Mouse (Mus musculus) urinary bladder, adult 2 months (tissue): ENCODE results near the gene Inca1. TPM values are rescaled to one million over a fixed set of nuclear protein-coding genes. Genes with fewer than 3 reads are reported as not detected.

Experiments used
- DNase-seq: peaks from one replicate; pipeline ENCODE4 v3.0.0; 2022; ENCODE audit warnings: low spot score
- polyA plus RNA-seq: library from polyadenylated mRNA; depleted of rRNA; stranded (reverse); fragments of >200 nt; gene quantifications from 2 replicates; pipeline ENCODE4 v1.2.3, GENCODE M21; 2012; rRNA removed

The Inca1 gene
- 4.3 and 5.1 TPM in 2 replicates for polyA plus RNA-seq

DNA sequence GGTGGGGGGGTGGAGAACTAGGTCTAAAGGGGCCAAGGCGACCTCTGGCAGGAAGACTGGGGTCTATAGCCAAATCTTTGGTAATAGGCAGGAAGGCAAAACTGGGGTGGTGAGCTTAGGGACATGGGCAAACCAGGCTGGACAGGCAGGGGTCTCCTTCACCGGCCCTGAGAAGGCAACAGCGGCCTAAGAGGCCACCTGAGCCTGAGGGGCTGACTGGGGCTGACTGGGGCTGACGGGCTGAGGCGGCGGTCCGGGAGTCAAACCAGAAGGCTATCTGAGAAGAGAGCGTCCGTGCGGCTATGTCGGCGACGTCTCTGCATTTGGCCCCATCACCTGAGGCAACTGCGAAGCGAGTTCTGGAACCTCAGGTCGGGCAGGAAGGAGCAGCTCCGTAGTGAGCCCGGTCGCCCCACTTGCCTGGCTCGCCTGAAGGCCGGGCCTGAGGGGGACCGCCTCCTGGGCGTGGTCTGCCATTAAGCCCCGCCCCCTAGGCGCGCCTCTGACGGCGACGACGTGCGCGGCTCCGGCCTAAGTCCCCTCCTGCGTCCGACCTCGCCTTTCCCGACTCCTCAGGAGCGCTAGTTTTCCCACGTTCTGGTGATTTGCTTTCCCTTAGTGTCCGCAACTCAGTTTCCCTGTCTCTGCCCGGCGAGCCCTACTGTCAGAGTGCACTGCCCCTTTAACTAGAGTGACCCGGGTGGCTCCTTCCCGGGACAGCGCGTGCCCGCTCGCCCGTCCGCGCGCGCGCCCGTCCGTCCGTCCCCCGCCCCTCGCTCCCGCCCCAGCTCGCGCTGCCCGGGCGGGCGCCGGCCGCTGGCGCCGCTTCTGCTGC, at the start of gene Inca1, which contains the start of gene Kif1c:
Inca1 (minus strand) TSS at position 434 of the 835 bp plus-strand sequence.
Kif1c (plus strand) TSS at position 827 of the 835 bp plus-strand sequence.
- peak; percentile 96 for DNase-seq

DNA sequence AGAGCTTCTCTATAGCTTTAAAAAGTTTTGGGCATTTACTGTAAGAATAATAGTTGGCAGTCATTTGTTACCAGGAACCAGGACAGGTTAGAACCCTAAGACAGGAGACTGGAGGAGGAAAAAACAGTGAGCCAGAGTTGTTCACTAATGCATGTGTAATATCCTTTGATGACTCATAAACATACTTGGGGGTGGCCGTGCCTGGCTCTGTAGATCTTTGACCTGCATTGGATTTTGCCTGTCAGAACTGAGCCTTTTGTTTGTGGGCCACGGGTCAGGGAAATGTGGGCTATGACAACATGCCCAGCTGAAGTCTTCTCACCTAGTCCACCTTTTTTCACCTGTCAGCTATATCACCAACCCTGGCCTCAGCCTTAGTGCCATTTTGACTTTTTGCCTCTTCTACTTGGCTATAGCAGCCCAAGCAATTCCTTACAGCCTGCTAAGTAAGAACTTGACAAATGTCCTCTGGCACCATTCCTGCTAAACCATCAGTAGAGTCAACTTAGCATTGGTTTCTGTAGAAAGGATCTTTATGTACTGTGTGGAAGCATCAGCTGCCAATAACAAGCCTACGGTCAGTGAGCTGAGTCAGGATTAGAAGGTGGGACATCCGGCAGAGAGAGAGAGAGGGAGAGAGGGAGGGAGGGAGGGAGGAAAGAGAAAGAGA, 48.1 kb upstream of the Inca1 start:
- no peak for DNase-seq

DNA sequence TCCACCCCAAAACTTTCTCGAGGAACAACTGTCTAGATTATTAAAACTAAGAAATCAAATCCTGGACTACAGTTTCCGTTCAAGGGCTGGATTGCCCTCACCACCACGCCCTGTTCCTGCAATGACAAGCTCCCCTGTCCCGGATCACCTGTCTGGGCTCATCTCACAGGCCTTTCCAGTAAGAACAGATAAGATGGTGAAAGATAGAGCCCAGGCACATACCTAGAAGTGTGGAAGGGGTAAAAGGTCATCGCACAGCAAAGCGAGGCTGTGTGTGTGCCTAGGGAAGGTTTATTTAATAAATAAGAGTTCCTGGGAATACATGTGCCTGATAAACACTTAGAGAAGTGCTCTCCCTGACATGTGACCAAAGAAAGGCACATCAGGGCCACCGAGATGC, 45.7 kb upstream of the Inca1 start:
- no peak for DNase-seq

DNA sequence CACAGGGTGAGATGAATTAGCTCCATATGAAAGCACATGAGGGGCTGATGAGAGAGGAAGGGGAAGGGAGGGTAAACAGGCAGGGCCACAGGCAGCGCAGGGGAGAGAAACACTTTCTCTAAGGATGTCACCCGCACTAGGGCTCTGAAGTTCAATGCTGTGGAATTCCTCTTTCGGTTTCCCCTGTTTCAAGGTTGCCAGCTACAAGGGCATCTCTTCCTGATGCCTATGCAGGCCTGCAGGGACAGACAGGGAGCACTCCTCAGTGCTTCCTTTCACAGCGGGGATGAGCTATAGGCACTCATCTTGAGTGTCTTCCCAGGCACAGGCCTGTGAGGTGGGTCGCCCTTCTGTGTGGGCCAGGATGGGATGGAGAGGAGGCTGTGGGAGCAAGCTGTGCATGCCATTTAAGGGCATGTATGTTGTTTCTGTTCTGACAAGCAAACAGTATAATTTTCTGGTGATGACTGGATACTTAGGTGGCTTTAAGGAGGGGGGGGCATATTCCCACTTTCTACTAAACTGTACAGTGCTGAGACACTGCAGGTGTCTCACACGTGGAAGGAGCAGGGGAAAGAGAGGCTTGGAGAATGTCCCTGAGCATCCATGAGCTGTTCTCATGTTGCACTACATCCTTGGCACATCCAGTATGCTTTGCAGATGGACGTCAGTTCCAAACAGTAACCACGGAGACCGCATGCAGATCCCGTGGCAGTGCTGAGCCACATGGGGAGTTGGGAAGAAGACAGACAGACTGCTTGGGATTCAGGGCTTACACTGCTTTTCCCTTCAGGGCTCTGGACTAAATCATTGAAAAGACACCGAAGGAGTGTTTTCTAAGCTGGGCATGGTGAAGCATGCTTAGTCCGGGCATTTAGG, 42.9 kb upstream of the Inca1 start:
- DNase-seq, result peak; percentile 16

DNA sequence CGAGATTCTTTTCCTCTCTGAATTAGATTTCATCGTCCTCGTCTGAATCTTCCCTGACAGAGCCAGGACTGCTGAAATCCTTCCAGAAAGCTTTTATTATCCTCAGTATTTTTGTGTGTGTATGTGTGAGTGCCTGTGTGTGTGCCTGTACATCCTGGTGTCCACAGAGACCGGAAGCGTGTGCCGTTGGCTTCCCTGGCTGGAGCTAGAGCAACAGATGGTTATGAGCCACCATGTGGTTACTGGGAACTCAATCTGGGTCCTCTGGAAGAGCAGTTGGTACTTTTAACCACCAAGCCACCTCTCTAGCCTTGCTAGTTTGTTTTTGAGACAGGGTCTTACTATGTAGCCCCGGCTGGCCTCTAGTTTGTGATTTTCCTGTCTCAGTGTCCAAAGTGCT, 42.2 kb upstream of the Inca1 start:
- DNase-seq, result peak; percentile 6

DNA sequence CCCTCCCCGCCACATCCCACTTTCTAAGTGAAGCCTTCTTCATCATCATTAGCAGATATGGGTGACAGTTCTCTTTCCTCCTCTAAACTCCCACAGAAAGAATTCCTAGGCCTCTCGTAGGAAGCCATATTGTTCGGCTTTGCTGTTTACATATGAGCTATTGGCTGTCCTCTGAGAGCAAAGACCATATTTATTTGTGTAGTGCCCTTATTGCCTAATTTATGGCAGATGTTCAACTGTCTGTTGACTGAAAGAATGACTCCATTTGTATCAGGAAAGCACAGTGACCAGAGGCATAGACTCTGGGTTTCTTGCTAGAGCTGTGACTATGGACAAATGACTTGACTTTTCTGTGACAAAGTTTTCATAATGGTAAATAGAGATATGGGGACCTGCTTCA, 41.6 kb upstream of the Inca1 start:
- DNase-seq, result no peak

DNA sequence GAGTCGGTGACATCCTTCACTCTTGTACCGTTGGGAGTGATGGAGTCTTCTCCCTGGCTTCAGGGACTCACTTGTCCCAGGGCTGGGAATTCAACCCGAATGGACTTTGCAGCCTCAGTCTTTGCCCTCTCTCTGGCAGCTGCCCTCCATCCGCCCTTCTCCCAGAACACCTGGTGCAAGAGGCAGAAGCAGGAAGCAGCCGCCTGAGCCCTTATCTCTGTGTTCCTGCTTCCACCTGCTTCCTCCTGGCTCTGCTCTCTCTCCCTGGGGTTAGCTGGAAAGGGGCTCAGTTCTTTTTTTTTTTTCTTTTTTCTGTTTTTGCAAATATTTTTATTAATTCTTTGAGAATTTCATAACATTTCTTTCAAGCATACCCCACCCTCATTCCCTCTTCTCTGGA, 37.8 kb upstream of the Inca1 start:
- peak; percentile 16 for DNase-seq

DNA sequence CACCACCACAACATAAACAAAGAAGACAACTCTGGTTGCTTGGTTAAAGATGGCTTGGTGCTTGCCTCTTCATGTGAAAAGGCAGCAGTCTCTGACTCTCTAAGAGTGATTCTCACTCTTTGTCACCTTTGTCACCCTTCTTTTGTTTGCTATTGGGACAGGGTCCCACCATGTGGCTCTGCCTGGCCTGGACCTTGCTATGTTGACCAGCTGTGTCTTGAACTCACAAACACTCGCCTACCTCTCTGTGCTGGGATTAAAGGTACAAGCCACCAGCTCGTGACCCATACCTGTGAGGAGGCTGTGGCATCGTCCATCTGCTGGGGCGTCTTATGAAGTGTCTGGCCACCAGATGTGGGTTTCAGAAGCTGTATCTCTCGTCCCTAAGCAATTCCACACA, 33.3 kb upstream of the Inca1 start:
- DNase-seq, result no peak

DNA sequence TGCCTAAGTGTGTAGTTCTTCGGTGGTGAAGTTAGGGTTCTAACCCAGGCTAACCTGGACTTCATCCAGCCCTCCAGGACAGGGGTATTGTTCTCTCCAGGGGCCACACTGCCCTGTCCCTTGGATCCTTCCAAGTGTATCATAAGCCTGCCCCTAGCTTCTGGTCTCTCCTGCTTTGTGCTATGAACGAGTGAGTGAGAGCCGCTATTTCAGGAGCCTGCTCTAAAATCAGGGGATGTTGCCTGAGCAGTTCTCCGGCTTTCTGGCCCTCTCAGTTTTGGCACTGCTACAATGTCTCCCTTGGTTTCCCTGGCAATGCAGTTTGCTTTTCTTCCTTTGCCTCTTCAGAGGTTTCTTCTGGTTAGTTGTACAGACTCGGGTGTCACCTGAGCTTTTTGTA, 31.2 kb upstream of the Inca1 start:
- DNase-seq, result no peak

DNA sequence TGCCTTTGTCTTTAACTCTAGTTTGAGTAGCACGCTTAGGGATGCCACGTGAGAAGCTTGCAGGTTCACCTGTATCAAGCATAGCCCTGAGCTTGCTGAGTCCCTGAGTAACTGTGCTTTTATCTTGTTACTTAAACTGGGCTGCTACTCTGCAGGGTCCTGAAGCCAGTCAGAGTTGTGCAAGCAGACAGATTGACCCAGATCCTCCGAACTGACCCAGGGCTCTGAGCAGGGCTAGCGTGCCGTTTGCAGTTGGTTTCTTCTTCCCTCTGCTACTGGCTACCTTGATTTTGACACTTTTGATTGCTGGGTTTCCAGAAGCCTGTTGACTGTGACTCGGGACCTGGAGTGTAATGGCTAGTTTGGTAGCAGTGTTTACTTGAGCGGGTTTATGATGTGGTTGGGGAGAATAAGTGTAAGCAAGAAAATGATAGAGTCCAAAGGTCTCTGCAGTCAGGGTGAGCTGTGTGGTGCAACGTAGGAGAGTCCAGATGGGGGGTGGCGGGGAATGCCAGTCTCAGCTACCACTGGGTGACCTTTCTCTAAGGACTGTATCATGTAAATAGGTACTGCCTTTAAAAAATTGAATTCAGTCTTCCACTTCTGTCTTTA, 30.6 kb upstream of the Inca1 start:
- no peak for DNase-seq

DNA sequence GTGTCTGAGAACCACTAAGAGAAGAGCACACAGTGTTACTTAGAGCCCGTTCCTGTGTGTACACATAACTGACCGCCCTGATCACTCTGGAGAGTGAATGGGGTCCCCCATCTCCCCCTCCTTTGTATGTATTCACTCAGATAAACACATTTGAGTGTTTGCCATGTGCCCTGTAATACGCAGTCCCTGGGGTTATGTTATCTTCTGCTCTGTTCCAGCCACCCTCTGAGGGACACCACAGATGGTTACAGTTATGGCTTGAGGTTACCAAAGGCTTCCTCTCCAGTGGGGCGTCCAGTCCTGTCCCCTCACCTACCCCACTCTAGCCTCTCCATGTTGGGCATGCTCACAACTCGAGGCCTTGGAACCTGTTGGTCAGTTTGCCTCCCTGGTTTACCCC, 27.4 kb upstream of the Inca1 start:
- DNase-seq, result no peak

DNA sequence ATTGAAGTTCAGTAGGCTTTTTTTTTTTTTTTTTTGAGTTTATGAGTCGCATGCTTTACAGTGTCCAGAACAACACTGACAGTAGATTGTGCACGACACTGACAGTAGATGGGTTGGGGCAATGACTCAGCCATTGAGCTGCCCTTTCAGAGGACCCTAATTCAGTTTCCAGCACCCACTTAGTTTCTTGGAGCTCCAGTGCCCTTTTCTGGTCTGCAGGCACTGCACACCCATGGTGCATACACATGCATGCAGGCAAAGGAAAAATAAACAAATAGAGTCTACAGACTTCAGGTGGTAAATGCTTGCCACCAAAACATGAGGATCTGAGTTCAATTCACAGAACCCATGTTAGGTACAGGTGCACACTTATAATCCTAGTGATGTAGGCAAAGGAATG, 26.6 kb upstream of the Inca1 start:
- DNase-seq, result no peak

DNA sequence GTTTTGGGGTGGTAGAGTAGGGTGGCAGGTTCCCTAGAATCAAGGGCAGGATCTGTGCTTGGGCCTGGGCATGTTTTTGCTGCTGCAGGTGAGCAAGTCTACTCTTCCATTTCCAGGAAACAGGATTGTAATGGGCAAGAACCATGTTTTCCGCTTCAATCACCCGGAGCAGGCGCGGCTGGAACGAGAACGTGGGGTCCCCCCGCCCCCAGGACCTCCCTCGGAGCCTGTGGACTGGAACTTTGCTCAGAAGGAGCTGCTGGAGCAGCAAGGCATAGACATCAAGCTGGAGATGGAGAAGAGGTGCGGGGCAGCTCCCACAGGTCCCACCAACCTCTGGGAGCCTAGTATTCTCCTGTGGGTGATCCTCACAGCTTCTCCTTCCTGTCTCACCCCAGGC, 24.8 kb upstream of the Inca1 start:
- DNase-seq, result no peak

DNA sequence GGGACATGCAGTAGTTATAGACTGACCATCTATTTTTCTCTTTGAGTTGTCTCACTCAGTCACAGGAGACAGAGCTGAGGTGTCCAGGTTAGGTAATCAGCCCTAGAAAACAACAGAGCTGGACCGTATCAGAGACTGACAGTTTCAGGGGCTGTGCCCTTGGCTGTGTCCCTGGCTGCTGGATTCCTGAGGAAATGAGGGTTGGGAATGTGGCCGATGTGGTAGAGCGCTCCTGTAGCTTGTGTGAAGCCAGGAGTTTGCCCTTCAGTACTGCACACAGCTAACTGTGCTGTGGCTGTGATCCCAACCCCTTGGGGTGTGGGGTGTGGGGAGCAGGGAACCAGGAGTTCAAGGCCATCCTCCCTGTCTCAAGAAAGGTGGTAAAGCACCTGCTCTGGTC, 21.1 kb upstream of the Inca1 start:
- DNase-seq, result no peak

DNA sequence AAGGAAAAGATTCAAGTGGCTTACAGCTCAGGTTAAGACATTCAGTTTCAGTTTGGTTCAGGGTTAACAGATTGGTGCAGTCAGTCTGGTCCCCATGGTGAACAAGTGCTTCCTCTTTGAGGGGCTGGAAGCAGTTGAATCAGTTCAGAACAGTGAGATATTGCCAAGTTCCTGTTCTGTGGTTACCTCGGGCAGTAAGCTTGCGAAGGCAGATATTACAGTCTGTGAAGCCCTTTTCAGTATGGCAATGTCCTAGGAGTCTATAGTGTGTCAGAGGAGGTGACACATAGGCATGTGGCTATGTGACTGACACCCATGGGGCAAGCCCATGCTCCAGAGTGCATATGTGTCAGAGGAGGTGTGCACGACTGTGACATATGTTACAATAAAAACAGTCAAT, 20.6 kb upstream of the Inca1 start:
- DNase-seq, result no peak

DNA sequence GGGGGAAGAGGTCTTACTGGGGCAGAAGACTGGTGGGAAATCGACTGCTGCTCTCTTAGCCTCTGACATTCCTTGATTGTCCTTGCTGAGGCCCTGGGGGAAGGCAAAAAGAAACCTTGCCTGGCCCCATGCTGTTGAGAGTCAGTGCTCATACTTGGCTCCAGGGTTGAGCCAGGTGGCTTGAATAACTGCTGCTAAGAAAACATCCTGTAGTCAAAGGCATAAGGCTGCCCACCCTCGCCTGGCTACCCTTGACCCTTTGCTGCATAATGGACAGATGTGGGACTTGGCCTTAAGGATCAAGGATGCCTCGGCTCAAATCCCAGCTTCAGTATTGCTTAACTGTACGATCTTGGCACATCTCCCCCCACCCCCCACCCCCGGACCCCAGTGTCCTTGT, 18.5 kb upstream of the Inca1 start:
- DNase-seq, result no peak

DNA sequence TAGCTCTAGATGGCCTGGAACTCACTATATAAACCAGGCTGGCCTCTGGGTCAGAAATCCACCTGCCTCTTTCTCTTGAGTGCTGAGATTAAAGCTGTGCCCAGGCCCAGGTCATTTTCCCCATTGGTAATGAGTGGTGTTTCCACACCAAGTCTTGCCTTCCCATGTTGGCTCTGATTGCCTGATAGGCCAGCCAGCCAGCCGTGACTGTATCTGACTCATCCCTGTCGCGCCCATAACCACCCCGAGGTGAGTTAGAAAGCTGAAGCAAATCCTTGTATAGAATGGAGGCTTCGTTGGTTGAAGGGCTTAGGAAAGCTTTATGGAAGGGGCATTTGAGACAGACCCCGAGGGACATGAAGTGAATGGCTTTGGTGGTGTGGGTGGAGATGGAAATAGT, 15.9 kb upstream of the Inca1 start:
- no peak for DNase-seq

DNA sequence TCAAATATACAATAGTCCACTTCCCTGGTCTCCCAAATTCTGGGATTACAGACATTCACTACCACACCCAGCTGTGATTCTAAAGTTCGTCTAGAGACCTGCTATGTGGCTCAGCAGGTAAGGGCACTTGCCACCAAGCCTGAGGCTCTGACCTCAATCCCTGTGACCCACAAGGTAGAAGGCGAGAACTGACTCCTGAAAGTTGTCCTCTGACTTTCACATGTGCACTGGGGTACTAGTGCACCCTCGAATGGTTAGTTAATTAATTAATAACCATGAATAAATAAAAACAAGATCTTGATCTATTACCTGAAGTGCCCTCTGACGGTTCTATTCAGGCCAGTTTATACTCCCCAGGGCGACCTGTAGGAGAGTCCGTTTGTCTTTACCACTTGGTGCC, 13.3 kb upstream of the Inca1 start:
- DNase-seq, result no peak

DNA sequence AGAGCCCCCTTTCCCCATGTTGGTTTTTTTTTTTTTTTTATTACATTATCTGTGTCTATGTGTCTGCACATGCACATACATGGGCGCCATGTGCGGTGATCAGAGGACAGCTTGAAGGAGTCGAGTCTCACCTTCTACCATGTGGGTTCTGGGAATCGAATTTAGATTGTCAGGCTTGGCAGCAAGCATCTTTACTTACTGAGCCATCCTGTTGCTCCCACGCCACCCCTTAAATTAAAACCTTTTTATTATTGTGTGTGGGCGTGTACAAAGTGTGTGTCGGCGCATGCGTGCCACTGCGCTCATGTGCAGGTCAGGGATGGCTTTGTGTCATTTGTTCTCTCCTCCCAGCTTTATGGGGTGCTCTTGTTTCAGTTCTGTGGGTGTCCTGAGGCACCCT, 11.1 kb upstream of the Inca1 start:
- DNase-seq, result no peak

DNA sequence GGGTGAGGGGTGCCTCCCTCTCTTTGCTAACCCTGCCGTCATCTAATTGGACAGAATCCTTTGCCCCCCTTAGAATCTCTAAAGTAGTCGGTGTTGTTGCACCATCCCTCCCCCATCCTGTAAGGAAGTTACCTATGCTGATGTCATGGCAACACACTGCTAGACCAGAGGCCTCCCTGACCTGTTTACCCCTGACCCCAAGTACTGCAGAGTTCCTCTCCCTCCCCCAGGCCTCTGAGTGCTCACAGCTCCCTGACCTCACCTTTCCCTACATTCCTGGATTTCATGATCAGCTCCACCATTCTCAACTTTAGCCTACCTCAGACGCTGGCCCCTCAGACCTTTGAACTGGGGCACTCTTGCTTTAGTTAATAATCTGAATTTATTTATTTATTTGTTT, 6.2 kb upstream of the Inca1 start:
- no peak for DNase-seq

DNA sequence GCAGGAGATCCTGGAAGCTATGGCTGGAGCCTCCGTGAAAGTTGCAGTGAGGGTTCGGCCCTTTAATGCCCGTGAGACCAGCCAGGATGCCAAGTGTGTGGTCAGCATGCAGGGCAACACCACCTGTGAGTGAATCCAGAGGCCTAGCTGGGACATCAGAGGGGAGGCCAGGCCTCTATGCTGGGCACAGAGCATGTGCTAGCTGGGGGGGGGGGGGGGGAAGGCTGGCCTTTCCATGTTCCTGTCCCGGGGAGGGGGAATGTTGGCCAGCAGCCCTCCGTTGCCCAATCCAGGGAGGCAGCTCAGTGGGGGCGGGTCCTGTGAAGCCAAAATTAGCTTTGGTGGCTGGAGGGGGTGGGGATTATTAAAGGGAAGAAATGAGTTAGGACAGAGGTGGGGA, 2.8 kb upstream of the Inca1 start:
- DNase-seq, result no peak
